Mouse (Mus musculus) brain, embryonic 14.5 days (tissue): ENCODE results near the gene Arhgef7.

ENCODE experiments used
- CTCF ChIP-seq: fragments of 200-500 bp; IDR thresholded peaks from 2 replicates; pipeline ENCODE4 v1.5.1; 2012; ENCODE audit warnings: inconsistent platforms, mild to moderate bottlenecking, moderate library complexity, borderline replicate concordance; ENCODE audit not compliant: insufficient read depth, insufficient read length; ENCODE audit errors: extremely low read depth
- POLR2A ChIP-seq: fragments of 200-500 bp; IDR thresholded peaks from 2 replicates; pipeline ENCODE4 v1.6.1; 2012; ENCODE audit warnings: mild to moderate bottlenecking, inconsistent platforms, borderline replicate concordance; ENCODE audit not compliant: poor library complexity, insufficient read depth, insufficient read length, severe bottlenecking; ENCODE audit errors: extremely low read depth

- TF ChIP-seq CTCF = no peak
- no peak for TF ChIP-seq POLR2A
Measured at GRCm38 (mm10) chr8:11830214-11831046, 102.9 kb downstream of the Arhgef7 start.
